17 mouse cellular contexts compared by ENCODE assay signal in genomic region chr3:153396375-153397068, GRCm38 (mm10).
DNase-seq lines count a peak whose midpoint lies in the region; ATAC-seq lines count a peak whose summit lies in the region.
"Had no signal": no experiment of that assay in that cellular context is flagged by ENCODE, and none has a peak within 500 bp of the region (broad histone marks: within the 10 kb centered on the region; RNA-seq: fewer than 3 reads in every experiment).

No protein-coding gene starts in this region.

- 44% methylated on average over 12 of the region's 12 CpGs for WGBS in heart, embryonic 12.5 days
- WGBS in midbrain, embryonic 13.5 days, result 73% methylated on average over 12 of the region's 12 CpGs
- 83% methylated on average over 12 of the region's 12 CpGs for WGBS in midbrain, embryonic 11.5 days

- H3K27ac ChIP-seq in heart, embryonic 12.5 days (ENCODE audit: poor library complexity, severe bottlenecking), result no peak overlapping the region
- H3K27ac ChIP-seq in midbrain, embryonic 13.5 days, result no peak overlapping the region
- H3K27ac ChIP-seq in midbrain, embryonic 11.5 days (ENCODE audit: low read depth, low read length), result no peak overlapping the region
- H3K27ac ChIP-seq: forebrain, embryonic 12.5 days; heart, adult 2 months; liver, embryonic 14.5 days; stomach, postnatal 0 days had no signal

- H3K36me3 ChIP-seq in heart, embryonic 12.5 days, result 0 out of 2 replicates have a peak, but pooled peaks cover 3% of the 10 kb centered on the region
- H3K36me3 ChIP-seq in midbrain, embryonic 13.5 days, result no peaks in the 10 kb centered on the region
- no peaks in the 10 kb centered on the region for H3K36me3 ChIP-seq in midbrain, embryonic 11.5 days (ENCODE audit: control insufficient read depth, insufficient read depth, low read length)
- H3K36me3 ChIP-seq: forebrain, embryonic 12.5 days had no signal

- H3K27me3 ChIP-seq in heart, embryonic 12.5 days (replicated peaks), result no peaks in the 10 kb centered on the region
- H3K27me3 ChIP-seq in midbrain, embryonic 13.5 days, result no peaks in the 10 kb centered on the region
- no peaks in the 10 kb centered on the region for H3K27me3 ChIP-seq in midbrain, embryonic 11.5 days (ENCODE audit: control insufficient read depth, insufficient read depth, low read length)
- H3K27me3 ChIP-seq: forebrain, embryonic 12.5 days had no signal

- H3K4me1 ChIP-seq in heart, embryonic 12.5 days (replicated peaks), result peaks cover 10% of the 10 kb centered on the region
- peaks cover 9% of the 10 kb centered on the region; the same call in 1 of the 2 replicates for H3K4me1 ChIP-seq in midbrain, embryonic 13.5 days (replicated peaks)
- no peaks in the 10 kb centered on the region for H3K4me1 ChIP-seq in midbrain, embryonic 11.5 days (ENCODE audit: control insufficient read depth, insufficient read depth, low read length)

- no peak for DNase-seq in heart, postnatal 36 days
- no peak for DNase-seq in midbrain, embryonic 11.5 days (ENCODE audit: low spot score, missing footprints)
- DNase-seq in frontal cortex, postnatal 25 days (ENCODE audit: low spot score in 2 of 2), result peak; percentile 10 to 16
- DNase-seq in thymus, postnatal 14 days, result no peak
- DNase-seq in left cerebral cortex, postnatal 4 days, result no peak
- DNase-seq: adrenal gland, adult 8-10 months; cerebellum, adult 8-10 months; kidney, adult 2 months; kidney, postnatal 36 days; spleen, adult 18-20 months; thymus, postnatal 36 days had no signal

- peak; percentile 33; the same call in 1 of the 2 replicates for ATAC-seq in heart, embryonic 12.5 days (ENCODE audit: insufficient number of reproducible peaks, low FRiP score)
- peak; percentile 56; the same call in 1 of the 2 replicates for ATAC-seq in midbrain, embryonic 13.5 days
- no peak for ATAC-seq in midbrain, embryonic 11.5 days (ENCODE audit: low FRiP score)

- no peak overlapping the region for H3K4me2 ChIP-seq in heart, embryonic 12.5 days
- no peak overlapping the region for H3K4me2 ChIP-seq in midbrain, embryonic 13.5 days (replicated peaks)
- H3K4me2 ChIP-seq in midbrain, embryonic 11.5 days, result no peak overlapping the region
- H3K4me2 ChIP-seq: forebrain, embryonic 12.5 days had no signal

- intact Hi-C loops in heart, postnatal 36 days (cut with DNase I), result no loop called here
- intact Hi-C loops in left cerebral cortex, postnatal 4 days (cut with DNase I), result no loop called here

- H3K4me3 ChIP-seq in heart, embryonic 12.5 days, result no peak overlapping the region
- no peak overlapping the region for H3K4me3 ChIP-seq in midbrain, embryonic 13.5 days (replicated peaks)
- H3K4me3 ChIP-seq in midbrain, embryonic 11.5 days (ENCODE audit: low read depth, low read length), result no peak overlapping the region
- H3K4me3 ChIP-seq: forebrain, embryonic 12.5 days; heart, adult 2 months had no signal

- H3K9ac ChIP-seq in heart, embryonic 12.5 days, result no peak overlapping the region
- H3K9ac ChIP-seq in midbrain, embryonic 13.5 days (replicated peaks), result no peak overlapping the region
- H3K9ac ChIP-seq in midbrain, embryonic 11.5 days (ENCODE audit: low read length), result no peak overlapping the region
- H3K9ac ChIP-seq: forebrain, embryonic 12.5 days; liver, embryonic 14.5 days had no signal

- peaks cover 4% of the 10 kb centered on the region; the same call in 1 of the 2 replicates for H3K9me3 ChIP-seq in heart, embryonic 12.5 days (replicated peaks)
- 0 out of 2 replicates have a peak, but pooled peaks cover 4% of the 10 kb centered on the region for H3K9me3 ChIP-seq in midbrain, embryonic 13.5 days
- H3K9me3 ChIP-seq in midbrain, embryonic 11.5 days (ENCODE audit: control insufficient read depth, low read length), result no peaks in the 10 kb centered on the region
- H3K9me3 ChIP-seq: forebrain, embryonic 12.5 days had no signal

Comparison
In these comparisons a context has a peak if more than half of its experiments do, and no peak if none do; other contexts are left out.
1. DNase-seq: peak in frontal cortex, postnatal 25 days (2 of 2); none in heart, postnatal 36 days (0 of 2), midbrain, embryonic 11.5 days (single experiment), thymus, postnatal 14 days (single experiment) and left cerebral cortex, postnatal 4 days (single experiment).